Mouse (Mus musculus) ovary, postnatal 14 days (tissue): ENCODE data around the gene Pcp4.
"Not testable (repeated sequence)": the region's sequence is repeated elsewhere in the genome, so short reads cannot be mapped to it uniquely, and the experiment has no call there.

Source experiments
- DNase-seq: peaks from one replicate; pipeline ENCODE4 v3.0.0; 2022; ENCODE audit warnings: low spot score

Pcp4 gene

GRCm38 (mm10) chr16:96467445-96467844, at the start of gene Pcp4:
Gene Pcp4, plus strand, starts transcription at chr16:96467606.
- peak; percentile 67 for DNase-seq

GRCm38 (mm10) chr16:96425044-96425443, 42.4 kb upstream of the Pcp4 start:
- no peak for DNase-seq

DNA sequence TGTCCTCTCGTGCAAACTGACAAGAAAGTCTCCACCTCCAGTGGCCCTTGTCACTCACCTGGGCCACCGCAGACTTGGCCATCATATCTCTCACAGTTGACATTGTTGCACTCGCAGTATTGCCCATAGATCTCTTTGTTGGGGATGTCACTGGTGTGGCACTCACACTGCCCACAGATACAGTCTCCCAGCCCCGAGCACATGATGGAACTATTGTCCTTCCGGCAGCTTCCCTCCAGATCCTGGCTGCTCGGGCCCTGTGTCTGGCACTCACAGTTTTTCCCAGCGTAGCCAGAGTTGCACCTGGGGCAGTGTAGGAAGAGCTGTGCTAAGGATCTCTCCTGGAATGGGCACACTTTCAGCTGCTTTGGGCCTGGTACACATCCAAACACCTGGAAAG, 40.7 kb upstream of the Pcp4 start:
- DNase-seq, result no peak

- no peak for DNase-seq
These were observed 38.4 kb upstream of the Pcp4 start for GRCm38 (mm10) chr16:96429046-96429445.

GRCm38 (mm10) chr16:96433266-96433665, 34.1 kb upstream of the Pcp4 start:
- no peak for DNase-seq

- DNase-seq, result no peak
These were observed 33.2 kb upstream of the Pcp4 start for GRCm38 (mm10) chr16:96434024-96434785.

GRCm38 (mm10) chr16:96438946-96439345, 28.5 kb upstream of the Pcp4 start:
- DNase-seq, result no peak

DNA sequence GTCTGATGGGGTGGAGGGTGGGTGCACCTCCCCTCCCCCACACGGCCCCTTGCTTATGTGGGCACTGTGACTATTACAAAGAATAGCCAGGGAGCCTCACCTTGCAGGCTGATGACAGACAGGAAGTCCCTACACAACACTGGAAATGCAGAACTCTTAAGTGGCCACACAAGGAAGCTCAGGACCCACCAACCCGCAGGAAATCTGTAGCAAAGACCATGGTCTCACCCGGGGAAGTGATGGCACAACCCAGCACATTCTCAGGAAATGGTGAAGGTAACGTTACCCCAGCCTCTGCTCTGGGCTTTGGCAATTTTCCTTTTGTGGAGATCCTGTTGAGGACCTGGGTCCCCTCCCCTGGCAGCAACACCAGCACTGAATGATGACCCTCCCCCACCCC, 27.7 kb upstream of the Pcp4 start:
- no peak for DNase-seq

DNA sequence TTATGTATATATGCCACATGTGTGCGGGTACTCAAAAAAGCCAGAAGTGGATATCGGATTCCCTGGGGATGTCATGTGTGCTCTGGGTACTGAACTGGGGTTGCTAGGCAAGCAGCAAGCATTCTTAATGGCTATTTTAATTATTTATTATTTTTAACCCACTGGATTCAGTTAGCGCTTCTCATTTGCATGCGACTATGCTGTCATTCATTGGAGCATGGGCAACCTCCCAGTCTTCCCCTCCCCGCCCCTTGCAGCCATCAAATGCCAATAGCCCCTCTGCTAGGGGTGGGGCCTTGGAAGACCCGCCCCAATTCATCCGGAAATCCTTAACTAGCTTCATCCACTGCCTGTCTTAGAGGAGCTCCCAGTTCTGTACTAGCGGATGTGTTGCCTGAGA, 26.5 kb upstream of the Pcp4 start:
- no peak for DNase-seq

- no peak for DNase-seq
These were observed 25.6 kb upstream of the Pcp4 start for GRCm38 (mm10) chr16:96441826-96442225.

DNA sequence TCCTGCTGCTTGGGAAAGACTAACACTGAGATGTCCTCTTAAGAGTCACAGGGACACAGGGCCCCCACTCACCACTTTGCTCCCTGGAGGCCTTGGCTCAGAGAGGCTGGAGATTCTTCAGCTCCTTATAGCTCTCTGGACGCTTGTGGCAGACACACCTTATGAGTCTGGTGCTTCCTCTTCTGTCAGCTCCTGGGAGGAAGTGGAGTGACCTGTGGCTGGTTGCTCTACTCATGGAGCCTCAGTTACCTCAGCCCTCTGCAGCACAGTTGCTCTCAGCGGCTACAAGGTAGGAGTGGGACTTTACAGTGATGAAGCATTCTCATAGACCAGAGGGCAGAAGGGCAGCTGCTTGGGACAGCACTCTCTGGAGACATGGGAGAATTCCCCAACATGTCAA, 23.9 kb upstream of the Pcp4 start, which contains the start of gene Itgb2l:
TSS of gene Itgb2l (minus strand) at position 152 of the 400 bp plus-strand sequence.
- no peak for DNase-seq

GRCm38 (mm10) chr16:96450871-96451270, 16.5 kb upstream of the Pcp4 start:
- DNase-seq, result not testable (repeated sequence)

- DNase-seq, result no peak
These were observed 13.3 kb upstream of the Pcp4 start for GRCm38 (mm10) chr16:96454086-96454485.

DNA sequence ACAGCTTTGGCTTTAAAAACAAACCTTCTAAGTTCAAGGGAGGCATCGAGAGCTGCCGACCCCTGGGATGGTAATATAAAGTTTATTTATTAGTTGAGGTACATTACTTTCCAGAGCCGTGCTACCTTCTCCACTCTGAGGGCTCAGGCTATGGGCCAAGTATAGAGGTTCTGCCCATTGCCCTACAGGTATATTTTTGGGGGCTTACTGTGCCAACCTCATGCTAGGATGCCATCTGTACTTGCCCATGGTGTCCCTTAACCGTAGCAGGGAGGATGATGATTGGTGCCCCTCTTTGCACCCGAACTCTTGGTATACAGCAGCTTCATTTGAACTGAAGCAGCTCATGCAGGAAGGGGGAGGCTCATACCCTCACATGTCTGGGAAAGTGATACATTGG, 9.8 kb upstream of the Pcp4 start:
- no peak for DNase-seq

- DNase-seq, result no peak
These were observed 8.1 kb upstream of the Pcp4 start for GRCm38 (mm10) chr16:96459356-96459755.

GRCm38 (mm10) chr16:96460788-96461187, 6.6 kb upstream of the Pcp4 start:
- DNase-seq, result no peak

DNA sequence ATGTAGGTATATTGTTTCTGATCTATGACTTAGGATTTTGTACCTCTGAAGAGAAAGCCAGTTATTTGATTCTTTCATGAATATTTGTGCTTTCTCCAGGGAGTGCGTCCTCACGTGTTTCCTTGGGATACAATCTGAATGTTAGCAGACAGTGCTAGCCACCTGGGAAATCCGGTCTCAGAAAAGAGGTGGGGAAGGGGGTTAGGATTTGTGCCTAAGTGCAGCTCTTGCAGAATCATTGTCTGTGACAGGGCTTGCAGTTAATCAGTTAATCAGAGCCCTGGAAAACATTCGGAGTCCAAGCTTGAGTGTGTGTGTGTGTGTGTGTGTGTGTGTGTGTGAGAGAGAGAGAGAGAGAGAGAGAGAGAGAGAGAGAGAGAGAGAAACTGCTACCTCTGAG, 605 bp downstream of the Pcp4 start:
- DNase-seq, result no peak

DNA sequence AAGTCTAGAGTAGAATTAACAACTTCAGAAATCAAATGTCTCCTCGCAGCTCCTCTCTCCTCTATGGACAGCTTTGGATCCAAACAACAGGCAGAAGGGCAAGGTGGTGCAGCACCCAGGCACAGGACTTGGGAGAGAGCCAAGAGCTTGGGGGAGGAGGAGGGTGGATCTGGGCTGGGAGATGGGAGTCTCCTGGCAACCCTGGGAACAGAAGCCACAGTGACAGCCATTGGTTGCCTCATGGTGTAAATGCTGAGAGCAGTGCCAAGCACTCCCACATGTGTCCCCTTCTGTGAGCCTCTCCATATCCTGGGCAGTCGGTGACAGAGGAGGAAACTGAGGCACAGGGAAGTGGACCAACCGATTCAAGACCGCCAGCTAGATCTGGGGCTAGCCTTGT, 1.3 kb downstream of the Pcp4 start:
- peak; percentile 29 for DNase-seq

DNA sequence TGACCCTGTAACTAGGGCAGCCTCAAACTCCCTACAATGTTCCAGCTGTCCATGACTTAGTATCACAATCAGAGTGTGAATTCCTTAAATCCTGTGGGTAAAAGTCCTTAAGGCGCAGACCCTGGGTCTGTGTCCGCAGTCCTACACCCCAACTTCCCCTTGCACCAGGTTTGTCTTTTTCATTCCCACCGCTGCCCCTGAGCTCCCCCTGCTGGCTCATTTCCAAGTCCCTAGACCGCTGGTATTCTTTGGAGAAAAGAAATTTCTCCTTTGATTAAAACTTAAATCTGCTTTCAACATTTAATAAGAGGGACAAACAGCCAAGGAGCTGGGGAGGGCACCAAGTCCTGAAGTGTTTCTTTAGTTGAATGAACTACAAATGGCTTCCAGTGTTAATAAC, 2.2 kb downstream of the Pcp4 start:
- no peak for DNase-seq

- no peak for DNase-seq
These were observed 5.0 kb downstream of the Pcp4 start for GRCm38 (mm10) chr16:96472361-96472760.

- no peak for DNase-seq
These were observed 5.4 kb downstream of the Pcp4 start for GRCm38 (mm10) chr16:96472816-96473215.

DNA sequence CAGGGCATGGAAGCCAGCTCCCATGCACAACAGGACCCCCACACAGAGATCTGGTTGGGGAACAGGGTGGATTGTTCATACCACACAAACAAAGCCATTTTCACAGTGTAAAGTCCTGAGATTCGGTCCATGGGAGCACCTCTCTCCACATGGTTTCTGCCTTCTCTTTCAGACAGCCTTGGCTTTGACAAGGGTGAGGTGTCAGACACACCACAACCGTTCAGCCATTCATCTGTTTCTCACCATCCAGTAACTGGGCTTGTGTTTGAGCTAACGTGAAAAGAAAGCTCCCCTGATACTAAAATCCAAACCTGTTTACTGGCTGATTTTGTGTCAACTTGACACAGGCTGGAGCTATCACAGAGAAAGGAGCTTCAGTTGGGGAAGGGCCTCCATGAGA, 6.8 kb downstream of the Pcp4 start:
- DNase-seq, result no peak

DNA sequence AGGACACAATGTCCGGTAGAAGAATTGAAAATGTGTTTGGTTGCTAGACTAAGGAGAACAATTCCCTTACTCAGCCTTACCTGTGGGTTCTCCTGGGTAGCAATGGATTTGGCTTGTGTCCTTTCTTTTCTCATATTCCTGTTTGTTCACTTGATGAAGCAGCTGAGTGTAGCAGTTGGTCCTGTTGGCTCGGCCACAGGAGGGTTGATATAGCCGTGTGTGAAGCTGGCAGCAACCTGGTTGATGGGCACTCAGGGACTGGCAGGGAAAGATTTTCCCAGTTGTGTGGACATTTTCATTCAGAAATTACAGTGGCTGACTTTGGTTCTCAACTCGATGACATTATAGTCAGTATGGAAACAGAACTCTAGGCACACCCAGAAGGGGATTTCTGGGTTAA, 14.4 kb downstream of the Pcp4 start:
- DNase-seq, result no peak

DNA sequence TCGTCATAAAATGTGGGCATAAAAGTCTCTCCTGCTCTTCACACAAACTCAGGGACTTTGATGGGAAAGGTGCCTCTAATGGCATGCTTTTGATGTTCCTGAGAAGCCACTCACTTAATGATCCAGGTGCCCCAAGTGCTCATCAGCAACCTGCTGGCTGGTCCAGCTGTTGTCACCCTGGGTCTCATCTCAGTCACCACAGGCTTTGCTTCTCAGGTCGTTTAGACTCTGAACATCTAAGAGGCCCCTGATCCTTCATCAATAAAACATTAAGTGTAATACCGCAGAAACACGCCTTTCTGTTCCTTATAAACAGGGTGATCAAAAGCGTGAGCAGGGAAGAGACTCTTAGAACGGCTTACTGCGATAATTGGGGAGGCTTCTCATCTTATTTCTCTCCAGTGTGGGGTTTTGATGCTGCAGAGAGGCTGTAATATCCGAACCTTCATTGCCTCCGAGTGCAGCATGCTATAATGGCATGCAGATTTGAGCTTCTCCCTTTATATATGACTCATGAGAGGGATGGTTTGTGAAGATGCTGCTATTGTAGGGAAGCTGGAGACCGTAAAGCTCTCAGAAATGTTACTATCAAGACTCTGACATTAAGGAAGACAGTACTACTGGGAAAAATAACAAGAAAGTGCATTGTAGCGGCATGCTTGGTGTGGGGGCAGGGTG, 19.7 kb downstream of the Pcp4 start:
- DNase-seq, result no peak
